Mouse (Mus musculus): ENCODE measurements around the gene Alkbh7. TPM values are rescaled to one million over a fixed set of nuclear protein-coding genes. Genes with fewer than 3 reads are reported as not detected.

Alkbh7 gene
- polyA plus RNA-seq, 1 experiment from 2014 or later, result 28.7 TPM

DNA sequence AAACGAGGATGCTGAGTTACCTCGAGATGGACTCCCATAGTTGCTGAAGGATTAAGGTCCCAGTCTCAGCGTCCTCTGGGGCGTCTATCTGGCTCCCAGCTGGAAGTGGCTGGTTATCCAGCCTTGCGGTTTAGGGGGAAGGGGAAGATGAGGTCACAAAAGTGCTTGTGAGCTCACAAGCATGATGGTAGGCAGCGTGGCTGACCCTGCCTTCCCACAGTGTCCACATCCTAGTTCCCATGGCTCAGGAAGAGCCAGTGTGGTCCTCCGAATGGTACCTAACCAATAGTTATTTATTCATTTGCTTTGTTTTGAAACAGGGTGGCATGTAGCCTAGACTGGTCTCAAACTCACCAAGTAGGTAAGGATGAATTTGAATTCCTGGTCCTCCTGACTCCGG, 44.4 kb downstream of the Alkbh7 start, which contains the start of gene Slc25a41:
Gene Slc25a41 (minus strand): TSS at position 101 of the 400 bp plus-strand sequence.
- Histone ChIP-seq H3K27me3 (ENCODE audit: control insufficient read depth, insufficient read depth, low read length) (no peaks in the 10 kb centered on the region), H3K4me2 (replicated peaks; ENCODE audit: low read depth) (no peak within 1 kb of the TSS), H3K27ac (replicated peaks) (no peak within 1 kb of the TSS), H3K9me3 (ENCODE audit: control insufficient read depth, low read length) (no peaks in the 10 kb centered on the region), H3K4me1 (replicated peaks; ENCODE audit: control insufficient read depth, insufficient read depth) (no peaks in the 10 kb centered on the region), H3K36me3 (ENCODE audit: control insufficient read depth, insufficient read depth, low read length) (no peaks in the 10 kb centered on the region), H3K9ac (ENCODE audit: low read length) (no peak within 1 kb of the TSS), H3K4me3 (ENCODE audit: low read depth, low read length) (no peak within 1 kb of the TSS)
- DNase-seq (ENCODE audit: low spot score), result no peak
- no peak for ATAC-seq (ENCODE audit: low FRiP score, low TSS enrichment)
- 72% methylated on average over 8 of the region's 8 CpGs for WGBS
- TF ChIP-seq CTCF (IDR thresholded peaks at IDR 0.05; ENCODE audit: low read depth), result no peak
- TF ChIP-seq EP300 (optimal IDR thresholded peaks at IDR 0.05), result no peak

DNA sequence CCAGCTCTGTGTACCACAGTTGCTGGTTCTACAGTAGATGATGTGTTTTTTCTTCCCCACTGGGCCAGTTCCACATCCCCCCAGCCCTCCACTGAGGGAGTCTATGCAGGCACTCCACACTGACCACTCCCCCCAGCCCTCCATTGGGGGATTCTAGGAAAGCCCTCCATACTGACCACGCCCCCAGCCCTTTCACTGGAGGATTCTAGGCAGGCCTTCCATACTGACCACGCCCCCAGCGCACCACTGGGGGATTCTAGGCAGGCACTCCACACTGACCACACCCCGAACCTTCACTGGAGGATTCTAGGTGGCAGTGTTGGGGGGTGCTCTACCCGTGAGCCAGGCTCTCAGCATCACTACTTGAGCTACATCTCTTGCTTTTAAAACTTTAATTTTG, 50.3 kb downstream of the Alkbh7 start:
- Histone ChIP-seq H3K4me2 (replicated peaks; ENCODE audit: low read depth) (no peak overlapping the region), H3K4me1 (replicated peaks; ENCODE audit: control insufficient read depth, insufficient read depth) (no peaks in the 10 kb centered on the region), H3K27ac (replicated peaks) (no peak overlapping the region), H3K36me3 (ENCODE audit: control insufficient read depth, insufficient read depth, low read length) (no peaks in the 10 kb centered on the region), H3K9me3 (ENCODE audit: control insufficient read depth, low read length) (no peaks in the 10 kb centered on the region), H3K9ac (ENCODE audit: low read length) (no peak overlapping the region), H3K4me3 (ENCODE audit: low read depth, low read length) (no peak overlapping the region), H3K27me3 (ENCODE audit: control insufficient read depth, insufficient read depth, low read length) (no peaks in the 10 kb centered on the region)
- no peak for ATAC-seq (ENCODE audit: low FRiP score, low TSS enrichment)
- WGBS, result 36% methylated on average over 5 of the region's 5 CpGs
- no peak for DNase-seq (ENCODE audit: low spot score)
- TF ChIP-seq EP300 (optimal IDR thresholded peaks at IDR 0.05) (no peak), CTCF (IDR thresholded peaks at IDR 0.05; ENCODE audit: low read depth) (no peak)

DNA sequence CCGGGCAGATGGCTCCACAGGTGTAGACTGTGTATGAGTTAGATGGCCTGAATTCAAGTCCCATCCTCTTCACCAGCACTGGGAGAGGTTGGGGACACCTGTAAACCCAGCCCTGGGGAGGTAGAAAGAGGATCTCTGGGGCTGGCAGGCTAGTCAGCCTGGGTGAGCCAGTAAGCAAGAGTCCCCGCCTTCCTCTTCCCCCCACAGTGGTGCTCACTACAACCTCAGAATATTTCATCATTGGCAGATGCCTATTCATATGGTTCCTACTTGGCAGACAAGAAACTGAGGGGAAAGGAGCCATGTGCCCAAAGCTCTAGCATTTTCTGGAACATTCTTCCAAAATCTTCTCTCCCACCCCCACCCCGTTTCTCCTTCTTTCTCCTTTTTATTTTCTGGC, 51.7 kb downstream of the Alkbh7 start:
- ATAC-seq (ENCODE audit: low FRiP score, low TSS enrichment) (no peak), DNase-seq (ENCODE audit: low spot score) (no peak)
- no peak for TF ChIP-seq CTCF (IDR thresholded peaks at IDR 0.05; ENCODE audit: low read depth)
- Histone ChIP-seq H3K4me3 (ENCODE audit: low read depth, low read length) (no peak overlapping the region), H3K27ac (replicated peaks) (no peak overlapping the region), H3K36me3 (ENCODE audit: control insufficient read depth, insufficient read depth, low read length) (0 out of 2 replicates have a peak, but pooled peaks cover 2% of the 10 kb centered on the region), H3K9me3 (ENCODE audit: control insufficient read depth, low read length) (no peaks in the 10 kb centered on the region), H3K4me2 (replicated peaks; ENCODE audit: low read depth) (no peak overlapping the region), H3K27me3 (ENCODE audit: control insufficient read depth, insufficient read depth, low read length) (no peaks in the 10 kb centered on the region), H3K9ac (ENCODE audit: low read length) (no peak overlapping the region), H3K4me1 (replicated peaks; ENCODE audit: control insufficient read depth, insufficient read depth) (no peaks in the 10 kb centered on the region)
- 94% methylated on average over 3 of the region's 3 CpGs for WGBS

Other genes with a start within 250 kb of the Alkbh7 start
- 32.4 and 37.9 TPM in 2 replicates for gene Nrtn, start 239.8 kb upstream of the Alkbh7 start, polyA plus RNA-seq (2015; fragmentation: Nextera tagmentation; extraction: Ambion mirVana)
- gene Dus3l, start 232.6 kb upstream of the Alkbh7 start, polyA plus RNA-seq (2015; fragmentation: Nextera tagmentation; extraction: Ambion mirVana), result 22.9 and 24.4 TPM in 2 replicates
- 0.38 and 0.65 TPM in 2 replicates for gene Prr22, start 227.1 kb upstream of the Alkbh7 start, polyA plus RNA-seq (2015; fragmentation: Nextera tagmentation; extraction: Ambion mirVana)
- gene Rfx2, start 166.3 kb upstream of the Alkbh7 start, polyA plus RNA-seq (2015; fragmentation: Nextera tagmentation; extraction: Ambion mirVana), result 3.2 and 3.3 TPM in 2 replicates
- 0.04 TPM in 1 of 2 replicates, not detected in the other for gene Acsbg2, start 122.9 kb upstream of the Alkbh7 start, polyA plus RNA-seq (2015; fragmentation: Nextera tagmentation; extraction: Ambion mirVana)
- gene 1700061G19Rik, start 121.9 kb upstream of the Alkbh7 start, polyA plus RNA-seq (2015; fragmentation: Nextera tagmentation; extraction: Ambion mirVana), result 1.0 and 1.4 TPM in 2 replicates
- 13.7 and 15.3 TPM in 2 replicates for gene Mllt1, start 61.9 kb upstream of the Alkbh7 start, polyA plus RNA-seq (2015; fragmentation: Nextera tagmentation; extraction: Ambion mirVana)
- 13.5 and 15.8 TPM in 2 replicates for gene Acer1, start 15.2 kb upstream of the Alkbh7 start, polyA plus RNA-seq (2015; fragmentation: Nextera tagmentation; extraction: Ambion mirVana)
- gene Clpp, start 7.0 kb upstream of the Alkbh7 start, polyA plus RNA-seq (2015; fragmentation: Nextera tagmentation; extraction: Ambion mirVana), result 87.0 and 88.6 TPM in 2 replicates
- not detected in 2 replicates for gene Pspn, start 2.7 kb downstream of the Alkbh7 start, polyA plus RNA-seq (2015; fragmentation: Nextera tagmentation; extraction: Ambion mirVana)
- gene Gtf2f1, start 13.9 kb downstream of the Alkbh7 start, polyA plus RNA-seq (2015; fragmentation: Nextera tagmentation; extraction: Ambion mirVana), result 36.9 and 37.3 TPM in 2 replicates
- gene Gm17949, start 14.1 kb downstream of the Alkbh7 start, polyA plus RNA-seq (2015; fragmentation: Nextera tagmentation; extraction: Ambion mirVana), result 0.33 and 0.45 TPM in 2 replicates
- gene Khsrp, start 34.2 kb downstream of the Alkbh7 start, polyA plus RNA-seq (2015; fragmentation: Nextera tagmentation; extraction: Ambion mirVana), result 16.9 and 18.2 TPM in 2 replicates
- gene Slc25a41, start 44.3 kb downstream of the Alkbh7 start, polyA plus RNA-seq (2015; fragmentation: Nextera tagmentation; extraction: Ambion mirVana), result not detected in 2 replicates
- 74.9 and 82.7 TPM in 2 replicates for gene Crb3, start 61.8 kb downstream of the Alkbh7 start, polyA plus RNA-seq (2015; fragmentation: Nextera tagmentation; extraction: Ambion mirVana)
- 3.1 and 4.2 TPM in 2 replicates for gene Slc25a23, start 62.5 kb downstream of the Alkbh7 start, polyA plus RNA-seq (2015; fragmentation: Nextera tagmentation; extraction: Ambion mirVana)
- gene Dennd1c, start 81.2 kb downstream of the Alkbh7 start, polyA plus RNA-seq (2015; fragmentation: Nextera tagmentation; extraction: Ambion mirVana), result 2.4 and 2.8 TPM in 2 replicates
- 9.5 and 11.5 TPM in 2 replicates for gene Tubb4a, start 90.4 kb downstream of the Alkbh7 start, polyA plus RNA-seq (2015; fragmentation: Nextera tagmentation; extraction: Ambion mirVana)
- gene Tnfsf9, start 108.0 kb downstream of the Alkbh7 start, polyA plus RNA-seq (2015; fragmentation: Nextera tagmentation; extraction: Ambion mirVana), result 2.3 and 3.5 TPM in 2 replicates
- 0.11 TPM in 1 of 2 replicates, not detected in the other for gene Cd70, start 152.4 kb downstream of the Alkbh7 start, polyA plus RNA-seq (2015; fragmentation: Nextera tagmentation; extraction: Ambion mirVana)
- gene Tnfsf14, start 196.8 kb downstream of the Alkbh7 start, polyA plus RNA-seq (2015; fragmentation: Nextera tagmentation; extraction: Ambion mirVana), result 0.05 TPM in 1 of 2 replicates, not detected in the other
- gene C3, start 230.8 kb downstream of the Alkbh7 start, polyA plus RNA-seq (2015; fragmentation: Nextera tagmentation; extraction: Ambion mirVana), result 9.3 and 9.8 TPM in 2 replicates

All from stomach, postnatal 0 days (tissue).